Mouse (Mus musculus): ENCODE results near the gene Gm19345. TPM values are rescaled to one million over a fixed set of nuclear protein-coding genes. Genes with fewer than 3 reads are reported as not detected.

Gene Gm19345
- polyA plus RNA-seq (2017; shearing (Covaris generic)), result not detected

- peak; percentile 29 for ATAC-seq
These were observed at the start of gene Gm19345 for GRCm38 (mm10) chr7:19851858-19852570. Gene Gm19345 (plus strand): TSS chr7:19852003.

GRCm38 (mm10) chr7:19802995-19803394, 48.8 kb upstream of the Gm19345 start:
- ATAC-seq, result peak; percentile 74

DNA sequence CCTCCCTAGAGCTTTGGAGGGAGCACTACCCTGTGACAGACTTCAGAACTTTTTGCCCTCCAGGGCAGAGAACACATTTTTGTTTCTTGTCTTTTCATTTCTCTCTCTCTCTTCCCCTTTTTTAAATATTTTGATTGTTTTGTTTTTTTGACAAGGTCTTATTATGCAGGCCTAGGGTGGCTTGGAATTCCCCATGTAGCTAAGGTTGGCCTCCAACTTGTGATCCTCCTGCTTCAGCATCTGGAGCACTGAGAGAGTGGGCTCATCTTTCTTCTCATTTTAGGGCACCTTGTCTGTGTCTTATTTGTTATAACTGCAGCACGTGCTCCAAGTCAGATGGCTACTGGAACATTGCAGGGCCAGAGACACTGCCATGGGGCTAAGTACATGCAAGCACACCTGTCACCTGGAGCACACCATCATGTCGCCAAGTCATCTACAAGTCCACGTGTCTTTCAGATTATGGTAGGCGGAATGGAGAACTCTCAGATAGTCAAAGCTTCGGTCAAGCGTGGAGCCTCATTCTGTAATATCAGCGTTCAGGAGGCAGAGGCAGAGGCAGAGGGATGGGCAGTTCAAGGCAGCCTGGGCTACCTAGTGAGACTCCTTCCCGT, 45.3 kb upstream of the Gm19345 start:
- peak; percentile 38 for ATAC-seq

DNA sequence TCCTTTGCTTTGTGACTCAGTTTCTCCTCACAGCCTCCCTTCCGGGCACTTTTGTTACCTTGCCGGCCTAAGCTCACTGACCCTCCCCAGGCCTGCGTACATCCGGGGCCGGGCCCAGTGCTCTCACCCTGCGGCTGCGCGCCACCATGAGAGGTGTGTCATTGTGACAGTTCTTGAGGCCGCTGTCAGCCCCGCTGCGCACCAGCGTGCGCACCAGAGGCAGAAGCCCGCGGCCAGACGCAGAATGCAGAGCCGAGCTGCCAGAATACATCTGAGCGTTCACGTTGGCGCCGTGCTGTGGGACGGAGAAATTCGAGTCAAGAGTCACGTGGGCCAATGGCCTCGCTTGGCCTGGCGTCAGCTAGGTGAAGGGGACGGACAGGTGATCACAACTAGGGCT, 42.4 kb upstream of the Gm19345 start:
- no peak for ATAC-seq

DNA sequence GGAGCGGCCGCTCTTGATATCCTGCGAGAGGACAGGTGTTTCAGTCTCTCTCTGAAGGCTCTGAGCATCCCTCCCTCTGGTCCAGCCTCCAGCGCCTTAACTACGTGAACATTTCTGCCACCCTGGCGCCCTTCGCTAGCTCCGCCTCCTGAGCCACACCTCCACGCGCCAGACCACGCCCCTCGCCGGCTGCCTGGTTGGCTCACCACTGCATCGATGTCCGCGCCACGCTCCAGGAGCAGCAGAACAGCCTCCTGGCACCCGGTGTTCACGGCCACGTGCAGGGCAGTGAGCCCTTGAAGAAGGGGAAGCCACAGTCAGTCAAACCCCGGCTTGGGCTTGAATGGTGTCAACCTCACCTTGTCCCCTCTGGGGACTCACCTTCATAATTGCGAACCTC, 40.7 kb upstream of the Gm19345 start:
- no peak for ATAC-seq

- no peak for ATAC-seq
These were observed 38.6 kb upstream of the Gm19345 start for GRCm38 (mm10) chr7:19813161-19813560.

DNA sequence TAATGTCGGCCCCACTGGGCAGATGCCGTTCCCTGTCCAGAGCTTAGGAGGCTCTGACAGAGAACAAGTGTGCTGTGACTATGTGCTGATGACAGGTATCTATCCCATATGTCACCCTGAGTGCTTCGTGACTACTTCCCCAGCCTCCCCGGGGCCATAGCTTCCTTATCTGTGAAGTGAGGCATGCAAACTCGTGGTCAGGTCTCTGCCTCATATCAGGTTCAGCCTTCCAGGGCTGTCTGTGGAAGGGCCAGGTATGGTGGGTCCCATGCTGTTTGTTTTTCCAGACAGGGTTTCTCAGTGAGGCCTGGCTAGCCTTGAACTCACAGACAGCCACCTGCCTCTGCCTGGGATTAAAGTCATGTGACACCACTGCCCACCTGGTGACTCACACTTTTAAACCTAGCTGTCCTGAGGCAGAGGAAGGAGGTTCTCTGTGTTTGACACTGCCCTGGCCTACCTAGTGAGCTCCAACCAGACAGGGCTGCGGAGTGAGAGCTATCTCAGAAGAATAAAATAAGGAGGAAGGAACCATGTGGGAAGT, 38.2 kb upstream of the Gm19345 start:
- ATAC-seq, result no peak

DNA sequence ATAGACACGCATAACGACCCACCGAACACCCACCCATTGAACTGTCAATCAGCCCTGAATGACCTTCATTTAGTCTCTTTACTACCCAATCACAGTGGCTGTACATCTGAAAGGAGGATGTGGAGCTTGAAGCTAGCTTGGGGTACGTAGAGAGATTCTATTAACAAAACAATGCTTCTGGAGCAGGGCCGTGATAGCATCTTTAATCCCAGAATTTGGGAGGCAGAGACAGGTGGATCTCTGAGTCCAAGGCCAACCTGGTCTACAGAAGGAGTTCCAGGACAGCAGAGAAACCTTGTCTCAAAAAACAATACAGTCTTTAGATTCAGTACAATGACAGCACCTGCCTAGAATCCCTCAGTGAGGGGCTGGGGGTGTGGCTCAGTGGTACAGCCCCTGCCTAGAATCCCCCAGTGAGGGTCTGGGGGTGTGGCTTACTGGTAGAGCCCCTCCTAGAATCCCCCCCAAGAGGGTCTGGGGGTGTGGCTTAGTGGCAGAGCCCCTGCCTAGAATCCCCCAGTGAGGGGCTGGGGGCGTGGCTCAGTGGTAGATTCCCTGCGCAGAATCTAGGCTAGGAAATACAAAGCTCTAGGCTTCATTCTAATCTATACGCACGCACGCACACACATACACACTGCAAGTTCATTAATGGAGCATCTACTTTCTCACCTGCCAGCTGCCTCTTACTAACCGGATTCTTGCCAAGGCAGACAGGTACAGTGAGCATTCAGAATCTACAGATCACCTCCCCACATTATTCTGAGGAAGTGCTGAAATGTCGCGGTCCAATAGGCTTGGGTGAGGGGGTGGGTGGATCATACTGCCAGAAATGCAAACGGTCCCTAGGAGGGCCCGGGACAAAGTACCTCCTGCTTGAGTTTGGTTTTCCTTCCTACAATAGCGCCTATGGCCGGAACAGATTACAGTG, 36.2 kb upstream of the Gm19345 start:
- ATAC-seq, result peak; percentile 35

GRCm38 (mm10) chr7:19816224-19816771, 35.5 kb upstream of the Gm19345 start:
- ATAC-seq, result peak; percentile 31

- peak; percentile 84 for ATAC-seq
These were observed 34.3 kb upstream of the Gm19345 start for GRCm38 (mm10) chr7:19817382-19818105.

- ATAC-seq, result no peak
These were observed 33.4 kb upstream of the Gm19345 start for GRCm38 (mm10) chr7:19818440-19818839.

GRCm38 (mm10) chr7:19818875-19819274, 32.9 kb upstream of the Gm19345 start:
- no peak for ATAC-seq

DNA sequence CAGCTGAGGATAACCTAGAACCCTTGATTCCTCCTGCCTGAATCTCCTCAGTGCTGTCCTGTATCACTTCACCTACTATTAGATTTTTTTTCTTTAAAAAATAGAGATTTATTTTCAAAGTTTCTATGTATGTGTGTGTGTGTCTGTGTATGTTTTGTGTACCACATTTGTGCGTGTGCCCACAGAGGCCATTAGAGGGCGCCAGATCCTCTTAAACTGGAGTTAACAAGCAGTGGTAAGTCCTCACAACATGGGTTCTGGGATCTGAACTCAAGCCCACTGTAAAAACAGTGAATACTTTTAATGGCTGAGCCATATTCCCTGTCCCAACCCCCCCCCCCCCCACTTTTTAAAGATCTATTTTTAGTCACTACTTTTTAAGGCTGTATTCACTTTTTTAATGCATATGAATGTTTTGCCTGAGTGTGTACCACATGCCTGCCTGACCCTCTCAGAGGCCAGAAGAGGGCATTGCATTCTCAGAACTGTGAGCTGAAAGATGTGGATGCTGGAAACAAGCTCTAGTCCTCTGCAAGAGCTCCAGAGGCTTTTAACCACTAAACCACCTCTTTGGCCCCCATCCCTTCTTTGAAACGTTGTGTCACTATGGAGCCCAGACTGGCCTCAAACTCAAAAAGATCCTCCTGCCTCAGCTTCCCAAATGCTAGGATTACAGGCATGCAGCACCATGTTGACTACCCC, 31.3 kb upstream of the Gm19345 start:
- no peak for ATAC-seq

GRCm38 (mm10) chr7:19821633-19822032, 30.2 kb upstream of the Gm19345 start:
- no peak for ATAC-seq

GRCm38 (mm10) chr7:19822193-19822592, 29.6 kb upstream of the Gm19345 start:
- no peak for ATAC-seq

DNA sequence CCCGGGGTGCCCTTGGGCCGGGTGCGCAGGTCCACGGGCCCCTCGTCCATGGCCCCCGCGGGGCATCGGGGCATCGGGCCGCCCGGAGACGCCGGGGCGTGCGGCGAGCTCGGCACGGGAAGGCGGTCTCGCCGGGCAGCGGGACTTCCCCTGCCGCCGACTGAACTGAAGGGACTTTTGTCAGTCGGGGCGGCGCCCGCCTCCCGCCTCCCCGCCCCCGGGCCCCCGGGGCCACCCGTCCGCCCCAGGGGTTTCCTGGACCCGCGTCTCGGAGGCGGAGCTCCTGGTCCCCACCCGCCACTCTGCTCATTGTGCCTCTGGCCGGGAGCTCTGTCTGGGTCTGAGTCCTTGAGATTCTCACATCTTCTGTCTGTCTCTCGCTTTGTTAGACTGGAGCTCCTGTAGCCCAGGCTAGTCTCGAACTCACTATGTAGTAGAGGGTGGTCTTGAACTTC, 29.2 kb upstream of the Gm19345 start, which contains the start of gene Bcl3:
Gene Bcl3, minus strand, starts transcription at position 167 of the 455 bp plus-strand sequence.
- peak; percentile 50 for ATAC-seq

DNA sequence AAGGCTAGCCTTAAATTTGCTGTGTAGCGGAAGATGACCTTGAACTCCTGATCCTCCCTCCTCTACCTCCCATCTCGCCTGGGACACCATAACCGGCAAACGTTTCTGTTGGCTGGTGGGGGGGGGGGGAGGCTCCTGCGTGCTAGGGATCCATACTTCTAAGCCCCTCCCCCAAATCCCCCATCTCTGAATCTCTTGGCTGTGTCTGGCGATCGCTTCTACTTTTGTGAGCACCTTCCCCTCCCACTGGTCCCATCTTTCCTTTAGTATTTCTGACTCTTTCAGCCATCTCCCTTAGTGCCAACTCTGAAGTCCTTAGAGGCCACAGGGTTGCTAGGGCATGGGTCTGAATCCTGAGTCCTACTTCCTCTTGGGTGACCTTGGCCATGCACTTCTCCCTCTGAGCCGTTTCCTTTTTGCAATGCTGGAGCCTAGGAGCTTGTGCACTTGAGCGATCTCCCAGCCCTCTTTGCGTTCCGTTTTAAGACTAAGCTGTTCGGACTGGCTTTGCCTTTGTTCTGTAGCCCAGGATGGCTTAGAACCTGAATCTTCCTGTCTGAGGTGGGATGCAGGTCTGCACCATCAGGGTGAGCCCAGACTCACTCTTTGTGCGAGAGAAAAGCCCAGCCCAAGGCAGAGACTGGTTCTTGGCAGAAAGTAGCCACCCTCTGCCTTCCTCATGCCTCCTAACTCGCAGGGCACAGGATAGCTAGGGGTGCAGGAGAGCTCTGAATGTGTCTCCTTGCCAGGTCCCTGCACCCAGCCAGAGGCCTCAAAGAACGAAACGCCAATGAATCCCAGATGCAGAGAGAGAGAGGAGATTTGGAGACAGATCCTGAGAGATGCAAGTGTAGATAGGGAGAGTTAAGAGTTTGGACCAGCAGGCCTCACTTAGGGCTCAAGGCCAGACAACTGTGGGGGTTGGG, 28.3 kb upstream of the Gm19345 start:
- peak; percentile 6 for ATAC-seq

DNA sequence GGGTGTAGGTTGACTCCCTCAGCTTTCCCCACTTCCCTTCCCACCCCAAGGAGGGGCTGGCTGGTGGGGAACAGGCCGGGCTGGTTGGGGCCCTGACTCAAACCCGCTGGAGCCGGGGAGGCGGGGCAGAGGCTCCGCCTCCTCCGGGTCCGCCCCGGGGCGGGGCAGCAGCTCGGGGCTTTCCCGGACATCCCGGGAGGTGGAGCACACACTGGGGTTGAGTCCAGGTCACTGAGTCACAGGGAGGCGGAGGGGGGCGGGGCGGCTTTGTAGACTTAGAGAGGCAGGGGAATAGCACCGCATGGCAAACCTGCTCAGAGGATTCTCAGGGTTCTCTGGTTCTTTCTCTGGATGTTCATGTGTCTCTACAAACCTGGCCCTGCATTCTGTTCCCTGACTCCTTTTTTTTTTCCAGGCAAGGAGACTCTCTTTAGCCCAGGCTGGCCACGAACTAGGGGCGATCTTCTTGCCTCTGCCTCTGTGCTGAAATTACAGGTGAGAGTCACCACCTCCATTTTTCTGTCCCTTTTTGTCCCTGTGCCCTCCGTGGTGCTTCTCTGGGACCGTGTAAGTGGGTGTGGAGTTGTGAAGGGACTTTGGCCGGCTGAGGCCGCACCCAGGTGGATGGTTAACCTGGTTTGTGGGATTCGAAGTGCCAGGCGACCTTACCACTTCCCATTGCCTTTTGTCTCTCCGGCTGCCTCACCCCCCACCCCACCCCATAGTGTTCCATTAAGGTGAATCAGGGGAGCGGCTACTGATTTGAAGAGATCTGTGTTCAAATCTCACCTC, 27.4 kb upstream of the Gm19345 start:
- peak; percentile 86 for ATAC-seq

DNA sequence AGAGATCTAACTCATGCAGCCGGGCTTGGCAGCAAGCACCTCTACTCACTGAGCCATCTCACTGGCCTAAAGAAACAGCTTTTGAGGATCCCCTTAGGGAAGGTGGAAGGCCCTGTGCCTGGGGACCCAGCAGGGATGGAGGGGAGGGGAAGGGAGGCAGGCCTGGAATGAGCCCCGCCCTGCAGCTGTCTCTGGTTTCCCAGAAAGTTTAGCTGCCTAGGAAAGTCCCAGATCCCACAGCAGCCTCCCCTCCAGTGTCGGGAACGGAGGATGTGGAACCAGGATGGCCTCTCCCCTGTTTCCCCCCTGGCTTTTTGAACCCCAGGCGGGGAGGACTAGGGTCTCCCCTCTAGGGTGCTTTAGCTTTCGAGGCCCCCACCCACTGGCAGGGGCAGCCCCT, 25.0 kb upstream of the Gm19345 start:
- no peak for ATAC-seq
